Mouse (Mus musculus): ENCODE data around the gene Sptssa. TPM values are rescaled to one million over a fixed set of nuclear protein-coding genes. Genes with fewer than 3 reads are reported as not detected.
A peak's percentile ranks its signal among the peaks of the same experiment; 100 is the strongest.

Gene Sptssa
- total RNA-seq, 2 experiments from 2014 or later = 20.8 to 23.3 TPM

GRCm38 (mm10) chr12:54654141-54654540 is 2.2 kb downstream of the Sptssa start:
- no peak overlapping the region for H3K4me3 ChIP-seq
- DNase-seq (ENCODE audit: extremely low spot score in 1 of 2, low spot score in 2 of 2) = no peak
- TF ChIP-seq CTCF (IDR thresholded peaks at IDR 0.05) = no peak
- intact Hi-C loops (cut with DNase I) = no loop called here
- H3K27ac ChIP-seq = no peak overlapping the region

DNA sequence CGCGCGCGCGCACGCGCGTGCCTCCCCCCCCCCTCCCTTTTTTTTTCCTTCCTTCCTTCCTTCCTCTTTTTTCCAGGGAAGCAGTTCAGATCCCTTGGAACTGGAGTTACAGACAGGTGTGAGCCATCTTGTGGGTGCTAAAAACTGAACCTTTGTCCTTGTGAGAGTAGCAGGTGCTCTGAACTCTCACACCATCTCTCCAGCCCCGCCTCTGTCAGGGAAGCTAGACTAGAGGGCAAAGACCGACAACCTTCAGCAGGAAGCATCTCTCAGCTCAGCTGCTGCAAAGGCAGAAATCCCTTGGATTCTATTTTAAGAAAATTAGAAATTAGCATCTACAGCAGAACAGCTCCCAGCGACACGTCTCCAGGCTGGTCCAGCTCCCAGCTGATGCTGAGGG is 4.0 kb downstream of the Sptssa start:
- intact Hi-C loops (cut with DNase I) = no loop called here
- no peak for TF ChIP-seq CTCF (IDR thresholded peaks at IDR 0.05)
- no peak for DNase-seq (ENCODE audit: extremely low spot score in 1 of 2, low spot score in 2 of 2)
- H3K4me3 ChIP-seq = no peak overlapping the region
- H3K27ac ChIP-seq = no peak overlapping the region

DNA sequence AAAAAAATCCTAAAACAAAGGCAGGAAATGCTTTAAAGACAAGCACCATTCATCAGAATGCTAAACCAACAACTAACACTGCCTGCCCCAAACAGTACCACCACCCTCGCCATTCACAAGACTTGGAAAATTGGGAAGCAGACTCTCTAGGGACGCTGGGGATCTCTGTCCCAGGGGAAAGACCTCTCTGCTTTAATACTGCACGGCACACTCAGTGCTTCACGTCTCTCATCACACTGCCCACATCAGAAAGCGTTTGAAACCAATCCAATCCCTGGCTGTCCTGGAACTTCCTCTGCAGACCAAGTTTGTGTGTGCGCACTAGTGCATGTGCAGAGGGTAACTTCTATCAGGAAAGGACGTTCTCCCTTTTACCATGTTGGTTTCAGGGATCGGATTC is 4.6 kb downstream of the Sptssa start:
- Histone ChIP-seq H3K4me3 (no peak overlapping the region), H3K27ac (no peak overlapping the region)
- no peak for TF ChIP-seq CTCF (IDR thresholded peaks at IDR 0.05)
- intact Hi-C loops (cut with DNase I) = no loop called here
- no peak for DNase-seq (ENCODE audit: extremely low spot score in 1 of 2, low spot score in 2 of 2)

DNA sequence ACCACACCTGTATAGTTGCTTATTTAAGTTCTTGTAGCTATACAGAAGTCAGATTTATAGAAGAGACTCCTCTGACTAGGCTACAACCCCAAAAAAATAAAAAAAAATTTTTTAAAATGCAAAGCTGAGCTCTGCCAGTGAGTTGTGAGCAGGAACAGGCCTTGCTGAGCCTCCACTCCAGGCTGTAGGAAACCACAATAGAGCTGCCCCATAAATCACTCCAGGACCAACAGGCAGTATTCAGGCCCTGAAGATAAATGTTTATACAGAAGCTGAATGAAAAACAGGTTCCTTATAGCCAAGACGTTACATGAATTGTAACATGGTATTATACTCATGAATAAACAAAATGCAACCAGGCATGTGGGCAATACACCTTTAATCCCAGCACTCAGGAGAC is 5.2 kb downstream of the Sptssa start:
- no peak for TF ChIP-seq CTCF (IDR thresholded peaks at IDR 0.05)
- Histone ChIP-seq H3K4me3 (no peak overlapping the region), H3K27ac (no peak overlapping the region)
- intact Hi-C loops (cut with DNase I) = no loop called here
- no peak for DNase-seq (ENCODE audit: extremely low spot score in 1 of 2, low spot score in 2 of 2)

DNA sequence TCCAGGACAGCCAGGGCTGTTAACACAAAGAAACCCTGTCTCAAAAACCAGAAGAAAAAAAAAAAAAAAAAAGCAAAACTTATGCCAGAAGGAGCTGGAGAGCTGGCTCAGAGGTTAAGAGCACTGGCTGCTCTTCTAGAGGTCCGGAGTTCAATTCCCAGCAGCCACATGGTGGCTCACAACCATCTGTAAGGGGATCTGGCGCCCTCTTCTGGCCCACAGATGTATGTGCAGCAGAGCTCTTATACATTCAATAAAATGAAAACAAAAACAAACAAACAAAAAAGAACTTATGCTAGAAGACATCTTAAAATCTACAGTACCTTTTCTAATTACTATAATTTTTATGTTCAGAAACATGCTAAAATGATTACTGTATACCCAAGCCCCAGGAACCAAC is 11.4 kb downstream of the Sptssa start:
- Histone ChIP-seq H3K27ac (no peak overlapping the region), H3K4me3 (no peak overlapping the region)
- peak; percentile 18 for TF ChIP-seq CTCF (IDR thresholded peaks at IDR 0.05)
- intact Hi-C loops (cut with DNase I) = no loop called here
- DNase-seq (ENCODE audit: extremely low spot score in 1 of 2, low spot score in 2 of 2) = no peak

DNA sequence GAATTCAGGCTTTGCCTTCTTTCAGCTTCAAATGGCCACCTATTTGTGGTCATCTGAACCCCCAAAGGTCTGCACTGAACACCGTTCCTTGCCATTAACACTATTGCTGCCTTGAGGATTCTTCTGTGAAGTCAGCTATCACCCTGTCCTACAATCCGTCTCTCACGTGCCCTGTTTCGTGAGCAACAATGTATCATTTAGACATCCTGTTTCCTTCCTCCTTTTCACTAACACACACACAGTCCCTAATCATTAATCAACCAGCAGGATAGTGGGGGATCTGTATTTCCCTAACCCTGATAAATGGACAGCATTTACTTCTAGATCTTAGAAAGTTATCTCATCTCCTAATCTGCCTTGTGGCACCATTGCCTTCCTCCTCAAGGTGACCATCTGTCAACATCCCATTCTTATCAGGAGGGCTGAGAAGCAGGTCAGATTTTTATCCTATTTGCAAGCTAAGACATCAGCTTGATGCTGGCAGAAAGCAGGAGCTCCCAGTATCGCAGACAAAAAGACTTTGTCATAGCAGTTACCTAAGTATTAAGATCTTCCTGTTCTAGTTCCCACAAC is 13.0 kb downstream of the Sptssa start:
- H3K27ac ChIP-seq = no peak overlapping the region
- no peak for DNase-seq (ENCODE audit: extremely low spot score in 1 of 2, low spot score in 2 of 2)
- no peak overlapping the region for H3K4me3 ChIP-seq
- intact Hi-C loops (cut with DNase I) = no loop called here
- no peak for TF ChIP-seq CTCF (IDR thresholded peaks at IDR 0.05)

DNA sequence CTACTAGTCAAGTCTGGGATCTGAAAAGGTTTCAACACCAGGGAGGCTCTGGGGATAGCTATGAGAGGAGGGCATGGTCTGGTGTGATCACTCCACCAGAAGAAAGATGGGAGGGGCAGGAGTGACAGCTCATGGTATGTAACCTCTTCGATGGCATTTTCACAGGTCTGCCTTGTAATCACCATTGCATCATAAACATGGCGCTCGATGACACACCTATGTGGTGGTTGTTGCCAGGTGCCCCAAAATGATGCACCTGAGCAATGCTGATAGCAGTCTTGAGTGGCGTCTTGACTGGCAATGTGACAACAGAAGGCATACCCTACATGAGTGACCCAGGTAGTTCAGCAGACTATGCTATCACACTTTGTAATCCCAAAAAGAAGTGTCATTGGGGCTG is 15.0 kb downstream of the Sptssa start:
- no peak overlapping the region for H3K27ac ChIP-seq
- no peak overlapping the region for H3K4me3 ChIP-seq
- TF ChIP-seq CTCF (IDR thresholded peaks at IDR 0.05) = no peak
- no peak for DNase-seq (ENCODE audit: extremely low spot score in 1 of 2, low spot score in 2 of 2)
- intact Hi-C loops (cut with DNase I) = no loop called here

- H3K27ac ChIP-seq = no peak overlapping the region
- no peak for TF ChIP-seq CTCF (IDR thresholded peaks at IDR 0.05)
- intact Hi-C loops (cut with DNase I) = no loop called here
- no peak for DNase-seq (ENCODE audit: extremely low spot score in 1 of 2, low spot score in 2 of 2)
- no peak overlapping the region for H3K4me3 ChIP-seq
Measured at GRCm38 (mm10) chr12:54640259-54640658, 16.1 kb downstream of the Sptssa start.

DNA sequence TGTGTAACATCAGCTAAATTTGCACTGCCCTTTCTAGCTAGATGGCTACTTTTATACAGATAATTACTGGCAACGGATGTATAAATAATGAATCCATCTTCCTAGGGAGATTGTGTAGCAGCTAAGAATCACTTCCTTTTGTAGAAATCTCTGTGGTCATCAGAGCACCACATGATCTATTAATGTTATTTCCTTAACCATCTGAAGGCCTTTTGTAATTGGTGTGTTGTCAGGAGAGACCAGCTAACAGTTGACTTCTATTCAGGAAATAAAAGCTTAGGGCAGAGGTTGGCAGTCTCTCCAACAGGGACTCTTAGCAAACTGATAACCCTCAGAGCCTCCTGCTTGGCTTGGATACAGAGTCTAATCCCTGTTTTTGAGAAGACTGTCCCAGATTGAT is 19.3 kb downstream of the Sptssa start:
- no peak for DNase-seq (ENCODE audit: extremely low spot score in 1 of 2, low spot score in 2 of 2)
- Histone ChIP-seq H3K4me3 (no peak overlapping the region), H3K27ac (no peak overlapping the region)
- intact Hi-C loops (cut with DNase I) = no loop called here
- TF ChIP-seq CTCF (IDR thresholded peaks at IDR 0.05) = no peak

GRCm38 (mm10) chr12:54632141-54632540 is 24.2 kb downstream of the Sptssa start:
- Histone ChIP-seq H3K4me3 (no peak overlapping the region), H3K27ac (no peak overlapping the region)
- no peak for DNase-seq (ENCODE audit: extremely low spot score in 1 of 2, low spot score in 2 of 2)
- no peak for TF ChIP-seq CTCF (IDR thresholded peaks at IDR 0.05)
- intact Hi-C loops (cut with DNase I) = no loop called here

DNA sequence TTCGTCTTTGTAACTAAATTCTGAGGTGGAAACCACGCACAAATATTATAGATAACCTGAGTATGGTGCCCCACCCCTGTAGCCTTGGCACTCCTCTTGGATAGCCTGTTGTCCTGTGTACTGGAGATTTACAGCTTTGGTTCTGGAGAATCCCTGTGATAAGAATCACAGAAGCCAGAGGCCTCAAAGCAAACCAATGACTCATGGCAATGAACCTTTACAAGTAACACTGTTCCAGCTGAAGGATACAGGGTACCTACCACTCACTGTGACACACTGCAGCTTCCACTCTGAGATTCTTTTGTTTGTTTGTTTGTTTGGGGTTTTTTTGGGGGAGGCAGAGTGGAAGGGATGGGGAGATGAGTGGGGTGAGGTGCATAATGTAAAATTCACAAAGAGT is 34.4 kb downstream of the Sptssa start:
- intact Hi-C loops (cut with DNase I) = loop anchor here (2.0 kb wide), 1 partner anchor 13 kb away; no protein-coding TSS in a partner anchor
- Histone ChIP-seq H3K27ac (no peak overlapping the region), H3K4me3 (no peak overlapping the region)
- no peak for DNase-seq (ENCODE audit: extremely low spot score in 1 of 2, low spot score in 2 of 2)
- TF ChIP-seq CTCF (IDR thresholded peaks at IDR 0.05) = no peak

DNA sequence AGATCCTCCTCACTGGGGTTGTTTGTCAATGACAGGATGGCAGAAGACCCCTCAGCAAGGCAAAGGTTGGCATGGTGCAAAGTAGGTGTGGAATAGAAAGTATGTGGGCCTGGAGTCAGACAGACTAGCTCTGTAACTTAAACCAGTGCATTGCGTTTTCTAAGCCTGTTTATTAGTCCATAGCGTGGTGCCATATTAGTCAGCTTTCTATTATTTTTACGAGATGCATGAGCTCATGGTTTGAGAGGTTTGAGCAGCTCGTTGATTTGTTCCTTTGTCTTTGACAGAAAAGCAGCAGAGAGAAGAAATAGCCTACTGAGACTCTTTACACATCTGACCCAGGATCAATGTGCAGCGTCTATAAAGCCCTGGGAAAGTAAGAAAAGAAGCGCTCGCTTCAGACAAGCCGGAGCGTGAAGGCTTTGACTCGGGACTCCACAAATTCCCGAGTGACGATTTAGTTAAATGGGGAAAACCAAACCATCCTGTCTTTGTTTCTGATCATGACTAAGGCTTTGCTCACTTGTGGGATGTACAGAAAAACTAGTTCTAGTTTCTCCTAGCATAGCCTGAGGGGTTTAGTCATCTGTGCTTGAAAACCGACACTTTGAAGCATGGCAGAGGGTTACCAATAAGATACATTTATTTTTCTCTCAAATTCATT is 36.2 kb downstream of the Sptssa start:
- no peak for TF ChIP-seq CTCF (IDR thresholded peaks at IDR 0.05)
- H3K27ac ChIP-seq = no peak overlapping the region
- intact Hi-C loops (cut with DNase I) = loop anchor here (2.0 kb wide), 1 partner anchor 15 kb away; no protein-coding TSS in a partner anchor
- H3K4me3 ChIP-seq = no peak overlapping the region
- no peak for DNase-seq (ENCODE audit: extremely low spot score in 1 of 2, low spot score in 2 of 2)

- no peak overlapping the region for H3K4me3 ChIP-seq
- intact Hi-C loops (cut with DNase I) = no loop called here
- no peak for DNase-seq (ENCODE audit: extremely low spot score in 1 of 2, low spot score in 2 of 2)
- TF ChIP-seq CTCF (IDR thresholded peaks at IDR 0.05) = no peak
- H3K27ac ChIP-seq = no peak overlapping the region
Measured at GRCm38 (mm10) chr12:54608988-54609387, 47.4 kb downstream of the Sptssa start.
